Mouse (Mus musculus) c-Kit-positive CD71-negative TER-119-negative erythroid progenitor cells, embryonic 14.5 days (primary cell): ENCODE measurements at regions not wholly inside any gene's neighbourhood (a gene's known extent, or its start where the extent isn't known, plus 50 kb on each side); places are given as distances from the start of the nearest gene placed in this dataset.

Experiments
- DNase-seq: peaks from one replicate; pipeline ENCODE4 v3.0.0-alpha.2; 2013; ENCODE audit warnings: low read depth

GRCm38 (mm10) chr13:63699624-63700023 is 115.4 kb upstream of the Ercc6l2 start:
- no peak for DNase-seq

GRCm38 (mm10) chr13:63700747-63701146 is 114.3 kb upstream of the Ercc6l2 start:
- DNase-seq: no peak

GRCm38 (mm10) chr13:63701199-63702175 is 113.6 kb upstream of the Ercc6l2 start:
- DNase-seq: no peak

- DNase-seq: no peak
Measured at GRCm38 (mm10) chr13:63708567-63708966, 106.5 kb upstream of the Ercc6l2 start.

GRCm38 (mm10) chr13:63713137-63713536 is 101.9 kb upstream of the Ercc6l2 start:
- DNase-seq: no peak

GRCm38 (mm10) chr13:63716498-63716897 is 98.5 kb upstream of the Ercc6l2 start:
- DNase-seq: no peak

GRCm38 (mm10) chr13:63717249-63717648 is 97.8 kb upstream of the Ercc6l2 start:
- DNase-seq: no peak

- DNase-seq: no peak
Measured at GRCm38 (mm10) chr13:63718782-63719181, 96.3 kb upstream of the Ercc6l2 start.

- no peak for DNase-seq
Measured at GRCm38 (mm10) chr13:63719351-63720207, 95.5 kb upstream of the Ercc6l2 start.

GRCm38 (mm10) chr13:63720610-63721009 is 94.4 kb upstream of the Ercc6l2 start:
- DNase-seq: no peak

- DNase-seq: no peak
Measured at GRCm38 (mm10) chr13:63721011-63721625, 93.9 kb upstream of the Ercc6l2 start.

GRCm38 (mm10) chr13:63724293-63724692 is 90.7 kb upstream of the Ercc6l2 start:
- no peak for DNase-seq

- DNase-seq: no peak
Measured at GRCm38 (mm10) chr13:63724843-63725582, 90.0 kb upstream of the Ercc6l2 start.

- DNase-seq: no peak
Measured at GRCm38 (mm10) chr13:63726035-63726434, 89.0 kb upstream of the Ercc6l2 start.

GRCm38 (mm10) chr13:63726509-63726908 is 88.5 kb upstream of the Ercc6l2 start:
- DNase-seq: no peak

GRCm38 (mm10) chr13:63735739-63736138 is 79.3 kb upstream of the Ercc6l2 start:
- DNase-seq: no peak

GRCm38 (mm10) chr13:63741879-63742278 is 73.2 kb upstream of the Ercc6l2 start:
- no peak for DNase-seq

GRCm38 (mm10) chr13:63748788-63749187 is 66.3 kb upstream of the Ercc6l2 start:
- DNase-seq: no peak

GRCm38 (mm10) chr13:63749997-63750396 is 65.0 kb upstream of the Ercc6l2 start:
- DNase-seq: no peak

GRCm38 (mm10) chr13:63751196-63751595 is 63.8 kb upstream of the Ercc6l2 start:
- no peak for DNase-seq

- no peak for DNase-seq
Measured at GRCm38 (mm10) chr13:63757061-63757460, 58.0 kb upstream of the Ercc6l2 start.

- no peak for DNase-seq
Measured at GRCm38 (mm10) chr13:63761542-63761941, 53.5 kb upstream of the Ercc6l2 start.
